In the genomic region with DNA sequence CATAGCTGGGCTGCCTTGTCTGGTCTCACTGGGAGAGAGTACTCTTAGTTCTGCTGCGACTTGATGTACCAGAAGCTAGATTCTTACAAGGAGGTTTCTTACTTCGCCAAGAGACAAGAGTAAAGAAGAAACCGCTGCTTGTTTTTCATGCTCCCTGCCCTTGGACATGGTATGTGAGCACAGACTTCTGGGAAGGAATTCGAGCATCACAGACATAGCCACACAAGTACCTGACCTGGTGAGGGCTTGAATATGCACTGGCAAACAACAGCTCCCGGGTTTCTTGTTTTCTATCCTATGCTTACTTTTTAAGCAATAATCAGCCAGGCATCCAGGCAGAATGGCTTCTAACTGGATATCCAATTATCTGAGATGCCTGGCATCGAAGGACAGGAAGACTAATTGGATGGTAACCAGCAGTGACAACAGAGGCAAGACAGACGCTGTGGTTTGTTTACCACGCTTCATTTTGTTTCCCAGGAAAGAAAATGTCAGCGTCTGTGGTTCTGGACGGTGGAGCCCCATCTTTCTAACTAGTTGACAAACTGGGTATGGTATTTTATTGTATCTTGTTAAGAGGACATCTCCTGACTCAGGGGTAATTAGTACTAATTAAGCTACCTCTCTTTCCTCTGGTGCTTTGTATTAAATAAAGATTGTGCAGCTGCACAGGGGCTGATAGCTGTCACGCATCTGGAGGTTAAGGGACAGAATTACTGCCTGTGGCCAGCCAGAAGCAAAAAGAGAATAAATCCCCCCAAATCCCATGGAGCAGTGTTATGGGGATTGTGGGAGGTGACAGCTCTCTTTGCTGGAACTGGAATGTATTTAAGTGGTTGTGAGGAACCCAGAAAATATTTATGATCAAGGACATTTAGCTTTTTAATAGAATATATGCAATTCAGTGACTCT, we compare ENCODE assay signal across 28 mouse cellular contexts. TPM values are rescaled to one million over a fixed set of nuclear protein-coding genes. Genes with fewer than 3 reads are reported as not detected.
DNase-seq lines count a peak whose midpoint lies in the region; ATAC-seq lines count a peak whose summit lies in the region.
"Had no signal": no experiment of that assay in that cellular context is flagged by ENCODE, and none has a peak within 500 bp of the region (broad histone marks: within the 10 kb centered on the region; RNA-seq: fewer than 3 reads in every experiment).

No protein-coding gene starts in this region.

- peaks cover 9% of the 10 kb centered on the region for H3K4me1 ChIP-seq in forebrain, embryonic 12.5 days
- 0 out of 2 replicates have a peak, but pooled peaks cover 4% of the 10 kb centered on the region for H3K4me1 ChIP-seq in forebrain, embryonic 15.5 days
- no peaks in the 10 kb centered on the region for H3K4me1 ChIP-seq in kidney, embryonic 15.5 days
- 0 out of 2 replicates have a peak, but pooled peaks cover 2% of the 10 kb centered on the region for H3K4me1 ChIP-seq in midbrain, embryonic 15.5 days
- H3K4me1 ChIP-seq: heart, embryonic 10.5 days; heart, embryonic 15.5 days; neural tube, embryonic 12.5 days had no signal

- no peaks in the 10 kb centered on the region for H3K27me3 ChIP-seq in forebrain, embryonic 12.5 days
- H3K27me3 ChIP-seq in forebrain, embryonic 15.5 days: no peaks in the 10 kb centered on the region
- no peaks in the 10 kb centered on the region for H3K27me3 ChIP-seq in kidney, embryonic 15.5 days
- no peaks in the 10 kb centered on the region for H3K27me3 ChIP-seq in midbrain, embryonic 15.5 days (replicated peaks)
- H3K27me3 ChIP-seq: heart, embryonic 15.5 days; neural tube, embryonic 12.5 days had no signal

- no peak overlapping the region for H3K27ac ChIP-seq in forebrain, embryonic 12.5 days
- H3K27ac ChIP-seq in forebrain, embryonic 15.5 days (replicated peaks): no peak overlapping the region
- H3K27ac ChIP-seq in kidney, embryonic 15.5 days: no peak overlapping the region
- no peak overlapping the region for H3K27ac ChIP-seq in midbrain, embryonic 15.5 days
- H3K27ac ChIP-seq: heart, embryonic 10.5 days; heart, embryonic 15.5 days; hindbrain, embryonic 14.5 days; liver, embryonic 14.5 days; macrophage; neural tube, embryonic 12.5 days; stomach, postnatal 0 days had no signal

- H3K9me3 ChIP-seq in forebrain, embryonic 12.5 days: no peaks in the 10 kb centered on the region
- H3K9me3 ChIP-seq in forebrain, embryonic 15.5 days: no peaks in the 10 kb centered on the region
- no peaks in the 10 kb centered on the region for H3K9me3 ChIP-seq in kidney, embryonic 15.5 days (replicated peaks)
- H3K9me3 ChIP-seq in midbrain, embryonic 15.5 days: no peaks in the 10 kb centered on the region
- H3K9me3 ChIP-seq: G1E; heart, embryonic 10.5 days; heart, embryonic 15.5 days; neural tube, embryonic 12.5 days had no signal

- no peak overlapping the region for H3K4me2 ChIP-seq in forebrain, embryonic 12.5 days
- H3K4me2 ChIP-seq in forebrain, embryonic 15.5 days (replicated peaks): no peak overlapping the region
- no peak overlapping the region for H3K4me2 ChIP-seq in kidney, embryonic 15.5 days
- H3K4me2 ChIP-seq in midbrain, embryonic 15.5 days: no peak overlapping the region
- H3K4me2 ChIP-seq: heart, embryonic 15.5 days; hindbrain, embryonic 14.5 days; neural tube, embryonic 12.5 days had no signal

- peak; percentile 17; the same call in 1 of the 2 replicates for ATAC-seq in forebrain, embryonic 12.5 days (ENCODE audit: low FRiP score)
- ATAC-seq in forebrain, embryonic 15.5 days (replicated peaks): no peak
- 0 out of 2 replicates have a peak, but pooled peaks have one; percentile 60 for ATAC-seq in kidney, embryonic 15.5 days (replicated peaks; ENCODE audit: low FRiP score)
- peak; percentile 72 for ATAC-seq in midbrain, embryonic 15.5 days (replicated peaks)
- ATAC-seq: intestine, postnatal 0 days had no signal

- H3K36me3 ChIP-seq in forebrain, embryonic 12.5 days (replicated peaks): no peaks in the 10 kb centered on the region
- H3K36me3 ChIP-seq in forebrain, embryonic 15.5 days: no peaks in the 10 kb centered on the region
- H3K36me3 ChIP-seq in kidney, embryonic 15.5 days: no peaks in the 10 kb centered on the region
- no peaks in the 10 kb centered on the region for H3K36me3 ChIP-seq in midbrain, embryonic 15.5 days (replicated peaks)
- H3K36me3 ChIP-seq: G1E; heart, embryonic 10.5 days; heart, embryonic 15.5 days; neural tube, embryonic 12.5 days had no signal

- no peak overlapping the region for H3K4me3 ChIP-seq in forebrain, embryonic 12.5 days (replicated peaks)
- no peak overlapping the region for H3K4me3 ChIP-seq in forebrain, embryonic 15.5 days
- H3K4me3 ChIP-seq in kidney, embryonic 15.5 days (replicated peaks): no peak overlapping the region
- no peak overlapping the region for H3K4me3 ChIP-seq in midbrain, embryonic 15.5 days
- H3K4me3 ChIP-seq: heart, embryonic 10.5 days; heart, embryonic 15.5 days; neural tube, embryonic 12.5 days had no signal

- DNase-seq in kidney, postnatal 4 days: no peak
- DNase-seq in MN1 (ENCODE audit: low spot score): peak; percentile 78
- no peak for DNase-seq in layer of hippocampus, adult 11-12 months (ENCODE audit: low spot score)
- no peak for DNase-seq in natural killer cell, adult 2 months (ENCODE audit: low spot score in 2 of 2)
- DNase-seq: adrenal gland, postnatal 25 days; cerebellum, adult 2 months; cerebellum, postnatal 14 days; gastrocnemius, postnatal 14 days; kidney, adult 9 months; liver; lung, adult 2 months; lung, postnatal 10 days; right cerebral cortex, postnatal 4 days; thymus, adult 18-20 months; thymus, postnatal 36 days had no signal

- no peak overlapping the region for H3K9ac ChIP-seq in forebrain, embryonic 12.5 days
- H3K9ac ChIP-seq in forebrain, embryonic 15.5 days (replicated peaks): no peak overlapping the region
- H3K9ac ChIP-seq in kidney, embryonic 15.5 days: no peak overlapping the region
- no peak overlapping the region for H3K9ac ChIP-seq in midbrain, embryonic 15.5 days
- H3K9ac ChIP-seq: heart, embryonic 15.5 days; hindbrain, embryonic 14.5 days; liver, embryonic 14.5 days; neural tube, embryonic 12.5 days had no signal

- 42% methylated on average over 11 of the region's 11 CpGs for WGBS in forebrain, embryonic 12.5 days
- 33% methylated on average over 11 of the region's 11 CpGs for WGBS in forebrain, embryonic 15.5 days
- 49% methylated on average over 11 of the region's 11 CpGs for WGBS in kidney, embryonic 15.5 days
- WGBS in midbrain, embryonic 15.5 days: 49% methylated on average over 11 of the region's 11 CpGs

RNA-seq across cellular contexts. Expression of a gene that starts 36.8 kb away (rescaled TPM):
- polyA plus RNA-seq in forebrain, embryonic 12.5 days (2016; fragmentation: Nextera tagmentation; extraction: Ambion mirVana): 1.9 TPM in 2 replicates
- 1.8 TPM in 2 replicates for polyA plus RNA-seq in forebrain, embryonic 15.5 days (2015; fragmentation: Nextera tagmentation; extraction: Ambion mirVana)
- polyA plus RNA-seq in kidney, embryonic 15.5 days (2015; fragmentation: Nextera tagmentation; extraction: Ambion mirVana): 2.3 and 2.4 TPM in 2 replicates
- polyA plus RNA-seq in midbrain, embryonic 15.5 days (2015; fragmentation: Nextera tagmentation; extraction: Ambion mirVana): 2.7 TPM in 2 replicates
- polyA plus RNA-seq: G1E had no signal

RNA-seq across cellular contexts. Expression of a gene that starts 52.4 kb away (rescaled TPM):
- polyA plus RNA-seq in forebrain, embryonic 12.5 days (2016; fragmentation: Nextera tagmentation; extraction: Ambion mirVana): 74.7 and 79.7 TPM in 2 replicates
- polyA plus RNA-seq in forebrain, embryonic 15.5 days (2015; fragmentation: Nextera tagmentation; extraction: Ambion mirVana): 82.2 and 83.8 TPM in 2 replicates
- polyA plus RNA-seq in kidney, embryonic 15.5 days (2015; fragmentation: Nextera tagmentation; extraction: Ambion mirVana): 71.3 and 75.3 TPM in 2 replicates
- polyA plus RNA-seq in midbrain, embryonic 15.5 days (2015; fragmentation: Nextera tagmentation; extraction: Ambion mirVana): 75.0 and 76.6 TPM in 2 replicates
